Mouse (Mus musculus): ENCODE measurements around the gene Ccdc97.

The Ccdc97 gene

DNA sequence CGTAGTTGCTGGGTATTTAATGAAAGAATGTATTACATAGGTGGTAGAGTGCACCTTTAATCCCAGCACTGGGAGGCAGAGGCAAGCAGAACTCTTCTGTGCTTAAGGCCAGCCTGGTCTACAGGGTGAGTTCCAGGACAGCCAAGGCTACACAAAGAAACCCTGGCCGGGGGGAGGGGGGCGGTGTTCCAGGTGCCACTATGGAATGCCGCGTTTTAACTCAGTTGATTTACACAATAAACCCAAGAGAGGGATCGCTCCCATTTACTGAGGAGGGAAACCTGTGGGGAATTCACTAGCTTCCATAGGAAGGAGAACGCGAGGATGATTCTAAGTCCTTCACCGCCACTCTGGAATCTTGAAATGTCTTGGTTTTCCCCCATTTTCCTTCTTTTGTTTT, 49.3 kb downstream of the Ccdc97 start:
- DNase-seq (ENCODE audit: low read depth, low spot score): no peak

DNA sequence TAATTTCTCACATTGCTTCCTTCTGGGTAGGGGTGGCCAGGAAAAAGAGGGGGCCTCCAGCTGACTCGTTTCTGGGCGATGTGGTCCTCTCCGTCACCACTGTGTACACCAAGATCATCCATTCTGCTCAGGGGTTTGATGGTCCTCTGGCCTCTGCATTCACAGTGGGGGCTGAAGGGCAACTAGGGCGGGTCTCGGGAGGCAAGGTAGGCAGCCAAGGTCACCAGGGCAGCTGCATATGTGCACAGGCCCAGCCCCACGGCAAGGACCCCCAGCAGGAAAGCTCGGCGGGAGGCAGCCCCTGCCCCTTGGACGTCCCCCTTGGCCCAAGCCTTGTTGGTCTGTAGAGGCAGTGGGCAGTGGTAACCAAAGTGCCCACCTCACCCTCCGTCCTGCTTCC, 49.7 kb downstream of the Ccdc97 start:
- DNase-seq (ENCODE audit: low read depth, low spot score): no peak

DNA sequence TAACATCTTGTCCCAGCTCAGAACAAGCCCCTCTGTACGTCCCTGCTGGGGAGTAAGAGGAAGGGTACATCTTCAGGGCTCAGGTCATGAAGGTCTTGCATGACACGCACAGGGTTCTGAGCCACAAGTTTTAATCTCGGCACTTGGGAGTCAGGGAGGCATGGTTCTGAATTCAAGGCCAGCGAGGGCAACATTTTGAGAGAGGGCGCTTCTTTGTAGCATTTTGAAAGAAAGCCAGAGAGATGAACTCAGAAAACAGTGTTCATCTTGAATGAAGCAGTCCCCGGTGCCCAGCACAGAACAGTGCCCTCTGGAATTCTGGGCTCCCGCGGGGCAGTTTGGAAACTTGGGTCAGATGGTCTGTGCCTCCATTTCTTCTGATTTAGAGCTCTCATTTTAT, 52.5 kb downstream of the Ccdc97 start:
- no peak for DNase-seq (ENCODE audit: low read depth, low spot score)
